Mouse (Mus musculus): ENCODE data around the gene Svbp.

Gene Svbp

GRCm38 (mm10) chr4:119190618-119191017 is 4.5 kb upstream of the Svbp start:
- no peak for DNase-seq (ENCODE audit: low read depth, low spot score)

- DNase-seq (ENCODE audit: low read depth, low spot score), result no peak
These were observed 3.8 kb upstream of the Svbp start for GRCm38 (mm10) chr4:119191273-119191672.

DNA sequence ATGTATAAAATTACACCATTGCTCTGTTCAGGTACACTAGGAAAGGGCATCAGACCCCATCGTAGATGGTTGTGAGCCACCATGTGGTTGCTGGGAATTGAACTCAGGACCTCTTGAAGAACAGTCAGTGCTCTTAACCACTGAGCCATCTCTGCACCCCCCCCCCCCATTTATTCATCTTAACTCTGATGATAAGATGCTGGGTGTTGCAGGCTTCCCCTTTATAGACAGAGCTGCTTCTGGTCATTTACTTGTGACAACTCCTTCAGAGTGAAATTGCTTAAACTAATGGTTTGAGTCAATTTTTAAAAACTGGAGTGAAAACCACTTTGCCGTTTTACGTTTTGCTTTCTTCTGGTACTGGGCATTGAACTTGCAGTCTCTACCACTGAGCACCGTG is 2.3 kb upstream of the Svbp start:
- DNase-seq (ENCODE audit: low read depth, low spot score), result no peak

- peak; percentile 17 for DNase-seq (ENCODE audit: low read depth, low spot score)
These were observed 645 bp downstream of the Svbp start for GRCm38 (mm10) chr4:119195582-119196320.

- DNase-seq (ENCODE audit: low read depth, low spot score), result no peak
These were observed 3.0 kb downstream of the Svbp start for GRCm38 (mm10) chr4:119198105-119198504.

- DNase-seq (ENCODE audit: low read depth, low spot score), result peak; percentile 86
These were observed 9.6 kb downstream of the Svbp start for GRCm38 (mm10) chr4:119204672-119205071.

DNA sequence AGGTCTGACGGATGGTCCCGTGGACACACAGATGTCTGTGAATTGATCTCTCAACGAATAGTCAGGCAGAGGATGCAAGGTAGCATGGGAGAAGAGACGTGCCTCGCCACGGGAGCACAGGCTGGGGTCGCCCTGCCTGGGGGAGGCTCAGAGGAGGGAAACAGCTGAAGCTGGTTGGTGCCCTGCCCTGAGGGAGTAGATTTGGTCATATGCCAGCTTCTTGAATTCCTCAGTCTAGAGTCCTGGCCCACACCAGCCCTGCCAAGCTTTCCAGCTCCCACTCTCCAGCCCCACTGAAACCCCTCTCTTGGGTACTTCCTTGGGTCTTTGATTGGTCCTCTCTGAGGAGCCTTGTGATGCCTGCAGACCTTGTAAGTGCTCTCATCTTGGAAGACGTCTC is 21.6 kb downstream of the Svbp start:
- no peak for DNase-seq (ENCODE audit: low read depth, low spot score)

DNA sequence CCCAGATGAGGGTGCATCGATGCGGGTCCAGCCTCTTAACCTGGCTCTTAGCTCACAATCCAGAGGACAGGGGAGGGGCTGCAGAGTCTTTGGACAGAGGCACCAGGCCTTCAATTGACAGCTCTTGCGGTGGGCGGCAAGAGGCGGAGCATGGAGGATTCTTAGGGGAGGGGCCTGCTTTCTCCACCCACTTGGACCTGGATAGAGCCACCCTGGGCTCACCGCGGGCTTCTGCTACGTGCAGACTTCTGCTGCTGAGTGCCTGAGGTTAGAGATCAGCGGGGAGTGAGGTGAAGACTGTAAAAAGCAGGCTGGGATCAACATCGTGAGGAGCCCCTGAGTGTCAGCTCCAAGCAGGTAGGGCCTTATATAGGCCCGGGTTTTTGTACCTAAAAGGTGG is 23.1 kb downstream of the Svbp start, which contains the start of gene Tmem269:
Gene Tmem269, minus strand, starts transcription at position 49 of the 400 bp plus-strand sequence.
- no peak for DNase-seq (ENCODE audit: low read depth, low spot score)

GRCm38 (mm10) chr4:119223696-119224095 is 28.6 kb downstream of the Svbp start:
- peak; percentile 78 for DNase-seq (ENCODE audit: low read depth, low spot score)

- DNase-seq (ENCODE audit: low read depth, low spot score), result no peak
These were observed 29.4 kb downstream of the Svbp start for GRCm38 (mm10) chr4:119224534-119224933.

GRCm38 (mm10) chr4:119225719-119226118 is 30.6 kb downstream of the Svbp start:
- no peak for DNase-seq (ENCODE audit: low read depth, low spot score)

DNA sequence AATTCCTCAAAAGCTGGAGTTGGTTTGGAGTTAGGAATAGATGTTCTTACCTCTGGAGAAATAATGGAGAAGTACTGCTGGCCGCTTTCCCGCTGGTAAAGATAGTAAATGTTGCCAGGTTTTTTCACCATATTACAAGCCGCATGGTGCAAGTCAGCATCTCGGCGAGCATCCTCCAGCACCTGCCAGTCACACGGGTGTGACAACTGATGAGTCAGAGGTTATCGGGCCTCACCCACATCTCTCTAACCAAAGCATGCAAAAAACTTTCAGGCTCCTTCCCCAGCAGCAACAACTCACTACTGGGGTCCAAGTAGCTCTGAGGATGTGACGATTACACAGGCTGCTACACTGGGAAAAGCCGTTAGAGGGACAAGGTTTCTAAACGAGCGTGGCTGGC is 31.6 kb downstream of the Svbp start:
- no peak for DNase-seq (ENCODE audit: low read depth, low spot score)

DNA sequence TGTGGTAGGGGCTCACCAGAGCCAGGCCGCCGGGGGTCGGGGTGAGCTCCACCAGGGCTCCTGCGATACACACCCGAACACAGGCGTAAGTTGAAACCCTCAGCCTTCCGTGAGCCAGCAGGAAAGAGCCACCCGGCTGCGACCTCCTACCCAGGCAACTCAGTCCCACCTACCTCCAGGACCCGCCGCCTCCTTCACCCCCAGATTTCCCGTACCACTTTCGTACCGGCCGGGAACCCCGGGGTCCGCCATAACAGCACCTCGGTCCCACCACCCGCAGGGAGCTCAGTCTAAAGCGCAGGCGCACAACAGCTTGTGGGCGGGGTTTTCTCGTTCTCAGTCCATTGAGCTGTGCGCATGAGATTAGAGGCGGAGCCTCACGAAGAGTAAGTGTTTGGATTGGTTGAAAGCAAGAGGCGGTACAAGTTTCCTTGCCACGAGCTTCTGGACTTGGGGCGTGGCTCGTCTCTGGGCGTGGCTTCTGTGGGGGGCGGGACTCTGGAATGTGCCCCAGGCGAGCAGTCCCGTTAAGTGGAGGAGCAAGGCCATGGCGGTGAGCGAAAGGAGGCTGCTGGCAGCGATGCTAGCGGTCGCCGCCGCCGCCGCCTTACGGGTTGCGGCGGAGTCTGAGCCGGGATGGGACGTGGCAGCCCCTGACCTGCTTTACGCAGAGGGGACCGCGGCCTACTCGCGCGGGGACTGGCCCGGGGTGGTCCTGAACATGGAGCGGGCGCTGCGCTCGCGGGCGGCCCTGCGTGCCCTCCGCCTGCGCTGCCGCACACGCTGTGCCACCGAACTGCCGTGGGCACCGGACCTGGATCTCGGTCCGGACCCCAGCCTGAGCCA is 37.5 kb downstream of the Svbp start, which contains the start of the genes AU022252 and P3h1:
Gene AU022252, minus strand, starts transcription at position 303 of the 846 bp plus-strand sequence.
Gene P3h1, plus strand, starts transcription at position 506 of the 846 bp plus-strand sequence.
- peak; percentile 99 for DNase-seq (ENCODE audit: low read depth, low spot score)

DNA sequence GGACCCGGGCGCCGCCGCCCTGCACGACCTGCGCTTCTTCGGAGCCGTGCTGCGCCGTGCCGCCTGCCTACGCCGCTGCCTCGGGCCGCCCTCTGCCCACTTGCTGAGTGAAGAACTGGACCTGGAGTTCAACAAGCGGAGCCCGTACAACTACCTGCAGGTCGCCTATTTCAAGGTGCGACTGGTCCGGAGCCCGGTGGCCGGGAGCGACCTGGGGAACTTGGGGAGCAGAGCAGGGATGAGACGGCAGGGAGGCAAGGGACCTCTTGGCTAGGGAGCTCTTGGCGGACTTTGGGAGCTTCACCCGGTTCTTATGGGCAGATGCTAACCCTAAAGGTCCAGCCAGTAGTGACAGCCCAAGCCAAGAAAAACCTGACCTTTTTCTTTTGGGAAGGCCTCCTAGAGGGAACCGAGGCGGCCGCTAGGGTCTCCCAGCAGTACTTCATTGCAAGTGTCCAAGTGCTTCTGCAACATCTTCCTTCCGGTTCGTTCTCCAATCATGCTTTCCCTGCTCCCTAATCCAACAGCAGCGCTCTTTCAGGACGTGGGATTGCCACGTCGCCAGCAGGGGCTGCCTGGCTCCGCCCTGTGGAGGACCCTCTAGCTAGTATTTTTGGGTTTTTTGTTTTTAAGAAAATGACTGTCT is 38.3 kb downstream of the Svbp start:
- DNase-seq (ENCODE audit: low read depth, low spot score), result peak; percentile 86

- no peak for DNase-seq (ENCODE audit: low read depth, low spot score)
These were observed 39.2 kb downstream of the Svbp start for GRCm38 (mm10) chr4:119234348-119234747.

- no peak for DNase-seq (ENCODE audit: low read depth, low spot score)
These were observed 43.6 kb downstream of the Svbp start for GRCm38 (mm10) chr4:119238661-119239060.

DNA sequence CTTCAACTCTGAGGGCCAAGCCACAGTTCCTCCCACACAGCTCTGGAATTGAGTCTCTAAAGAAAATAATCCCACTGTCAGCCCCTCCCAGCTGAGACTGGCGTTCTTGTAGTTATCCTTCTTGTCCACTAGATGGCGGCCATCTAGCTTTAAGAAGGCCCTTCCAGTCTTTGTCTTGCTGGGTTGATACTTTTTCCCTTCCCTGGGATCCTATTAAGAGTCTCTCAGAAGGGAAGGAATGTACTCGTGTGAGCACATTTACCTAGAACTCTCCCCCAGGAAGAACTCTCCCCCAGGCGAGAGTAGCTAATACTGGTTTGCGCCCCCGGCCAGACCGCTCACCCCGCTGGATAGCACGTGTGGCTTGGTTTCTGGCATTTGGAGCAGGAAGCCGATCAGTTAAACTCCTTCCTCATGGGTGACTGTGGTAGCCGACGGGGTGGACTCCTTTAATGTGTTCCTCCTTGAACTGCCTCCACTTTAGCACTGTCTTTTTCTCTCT is 44.1 kb downstream of the Svbp start:
- DNase-seq (ENCODE audit: low read depth, low spot score), result peak; percentile 84

GRCm38 (mm10) chr4:119241664-119242063 is 46.6 kb downstream of the Svbp start:
- DNase-seq (ENCODE audit: low read depth, low spot score), result peak; percentile 80

DNA sequence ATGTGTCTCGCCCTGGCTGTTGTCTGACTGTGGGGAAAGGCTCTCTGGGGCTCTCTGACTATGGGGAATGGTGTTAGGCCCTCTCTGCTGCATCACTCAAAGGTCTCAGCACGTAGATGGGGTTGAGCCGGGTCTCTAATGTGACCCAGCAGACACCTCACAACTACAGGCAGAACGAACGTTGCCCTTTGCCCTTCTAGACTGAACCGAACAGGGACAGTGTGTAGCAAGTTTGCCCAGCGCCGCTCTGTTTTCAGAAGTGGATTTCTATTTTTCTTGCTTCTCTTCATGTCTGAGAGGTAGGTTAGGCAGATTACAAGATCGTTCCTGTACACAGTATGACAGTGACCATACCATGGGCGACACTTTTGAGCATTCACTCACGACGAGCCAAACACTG is 47.5 kb downstream of the Svbp start:
- DNase-seq (ENCODE audit: low read depth, low spot score), result no peak

GRCm38 (mm10) chr4:119244468-119245240 is 49.5 kb downstream of the Svbp start:
- DNase-seq (ENCODE audit: low read depth, low spot score), result peak; percentile 91

DNA sequence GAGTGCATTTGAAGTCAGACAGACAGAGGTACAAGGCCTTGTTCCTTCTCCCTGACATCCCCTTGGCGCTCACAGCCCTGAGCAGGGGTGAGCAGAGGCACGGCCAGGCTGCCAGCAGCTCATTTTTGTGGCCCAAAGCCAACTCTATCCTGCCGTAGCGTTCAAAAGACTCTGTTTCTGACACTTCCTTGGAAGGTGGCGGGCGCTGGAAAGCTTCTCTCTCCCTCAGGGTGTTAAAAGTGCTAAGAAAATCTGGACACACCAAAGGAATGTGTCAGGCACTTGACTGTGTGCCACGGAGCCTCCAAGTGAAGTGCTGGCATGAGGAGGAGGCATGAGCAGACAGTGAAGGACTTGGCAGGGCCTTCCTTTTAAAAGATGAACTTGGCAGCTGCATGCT is 50.5 kb downstream of the Svbp start:
- peak; percentile 91 for DNase-seq (ENCODE audit: low read depth, low spot score)

All from brain, adult 2 months (tissue).